Mouse (Mus musculus) Muller cell, postnatal 12 days (primary cell): Measurements from ENCODE around the gene Card19.

Experiments used
- DNase-seq: peaks from one replicate; pipeline ENCODE4 v3.0.0-alpha.2; 2015; ENCODE audit errors: inconsistent ontology term

Gene Card19

GRCm38 (mm10) chr13:49215504-49216219, at the start of gene Card19:
Gene Card19, minus strand, starts transcription at chr13:49216037.
- DNase-seq, result peak; percentile 95

- no peak for DNase-seq
These were observed 44.3 kb upstream of the Card19 start for GRCm38 (mm10) chr13:49260036-49260722.

DNA sequence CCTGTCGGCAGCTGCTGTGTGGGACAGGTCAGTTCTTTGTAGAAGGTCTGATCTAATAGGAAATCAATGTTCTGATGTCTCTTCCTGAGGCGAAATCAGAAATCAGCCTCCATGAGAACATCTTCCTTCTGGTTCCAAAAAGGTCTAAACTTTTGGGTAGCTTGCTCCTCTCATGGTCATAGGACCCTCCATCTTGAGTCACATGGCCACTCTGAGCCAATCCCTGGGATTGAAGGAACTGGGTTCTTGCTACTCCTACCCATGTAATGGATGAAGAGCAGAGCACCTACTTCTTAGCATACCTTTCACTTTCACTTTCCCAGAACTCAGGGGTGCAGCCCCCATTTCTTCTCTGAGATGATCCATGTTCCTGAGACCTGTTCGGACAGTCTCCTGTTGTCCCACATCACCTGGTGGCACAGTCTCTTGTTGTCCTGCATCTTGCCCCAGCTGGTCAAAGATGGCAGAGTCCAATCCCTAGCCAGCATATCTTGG, 42.0 kb upstream of the Card19 start:
- DNase-seq, result no peak

GRCm38 (mm10) chr13:49252746-49253145, 36.9 kb upstream of the Card19 start:
- DNase-seq, result no peak

DNA sequence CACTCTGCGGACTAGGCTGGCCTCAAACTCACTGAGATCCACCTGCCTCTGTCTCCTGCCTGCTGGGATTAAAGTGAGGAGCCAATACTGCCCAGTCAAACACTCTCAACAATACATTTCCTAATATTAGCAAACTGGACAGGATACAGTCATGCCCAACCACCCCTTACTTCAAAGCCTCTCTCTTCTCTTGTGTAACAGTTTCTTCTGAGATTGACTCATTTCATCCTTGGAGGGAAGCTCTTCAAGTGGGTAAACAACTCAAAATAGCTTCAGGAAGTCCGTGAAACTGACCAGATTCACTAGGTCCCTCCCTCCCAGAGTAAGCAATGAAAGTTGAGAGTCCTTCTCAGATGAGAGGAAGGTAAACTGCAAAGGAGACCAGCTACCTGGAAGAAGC, 36.3 kb upstream of the Card19 start:
- no peak for DNase-seq

- DNase-seq, result no peak
These were observed 35.1 kb upstream of the Card19 start for GRCm38 (mm10) chr13:49250716-49251517.

DNA sequence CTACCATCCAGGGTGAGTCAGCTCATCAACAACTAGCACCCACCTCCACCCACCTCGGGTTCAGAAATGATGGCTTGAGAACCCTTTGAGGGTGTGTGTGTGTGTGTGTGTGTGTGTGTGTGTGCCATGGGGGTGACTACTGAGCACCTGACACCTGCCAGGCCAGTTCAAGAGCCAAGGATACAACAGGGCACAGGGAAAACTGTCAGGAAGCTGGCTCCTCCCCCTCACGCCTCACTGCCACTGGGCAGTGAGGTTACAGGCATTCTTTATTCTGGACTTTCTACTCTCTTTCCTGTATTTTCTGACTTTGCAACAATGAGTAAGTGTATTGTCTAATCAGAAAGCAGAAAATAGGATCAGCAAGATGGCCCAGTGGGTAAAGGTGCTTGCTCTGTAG, 33.8 kb upstream of the Card19 start:
- DNase-seq, result no peak

- DNase-seq, result no peak
These were observed 33.1 kb upstream of the Card19 start for GRCm38 (mm10) chr13:49248923-49249322.

DNA sequence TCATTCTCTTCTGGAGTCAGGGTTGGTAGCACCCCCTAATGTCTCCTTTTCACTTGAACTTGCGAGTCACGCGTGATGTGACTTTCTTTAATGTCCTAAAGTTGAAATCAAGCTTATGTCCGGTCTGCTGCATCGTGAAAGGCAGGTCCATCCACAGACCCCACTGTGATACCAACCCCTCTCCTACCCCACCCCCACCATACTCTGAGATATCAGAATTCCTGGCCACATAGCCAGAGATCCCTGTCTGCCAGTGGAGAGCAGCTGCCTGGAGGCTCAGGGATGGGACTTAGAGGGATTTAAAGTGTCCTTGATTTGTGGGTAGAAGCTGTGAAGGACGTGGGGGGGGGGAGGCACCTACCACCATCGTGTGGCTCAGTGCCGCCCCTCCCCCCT, 32.6 kb upstream of the Card19 start, which contains the start of gene Susd3:
Gene Susd3 (minus strand): TSS at position 240 of the 396 bp plus-strand sequence.
- DNase-seq, result no peak

GRCm38 (mm10) chr13:49247740-49248466, 32.1 kb upstream of the Card19 start:
- no peak for DNase-seq

DNA sequence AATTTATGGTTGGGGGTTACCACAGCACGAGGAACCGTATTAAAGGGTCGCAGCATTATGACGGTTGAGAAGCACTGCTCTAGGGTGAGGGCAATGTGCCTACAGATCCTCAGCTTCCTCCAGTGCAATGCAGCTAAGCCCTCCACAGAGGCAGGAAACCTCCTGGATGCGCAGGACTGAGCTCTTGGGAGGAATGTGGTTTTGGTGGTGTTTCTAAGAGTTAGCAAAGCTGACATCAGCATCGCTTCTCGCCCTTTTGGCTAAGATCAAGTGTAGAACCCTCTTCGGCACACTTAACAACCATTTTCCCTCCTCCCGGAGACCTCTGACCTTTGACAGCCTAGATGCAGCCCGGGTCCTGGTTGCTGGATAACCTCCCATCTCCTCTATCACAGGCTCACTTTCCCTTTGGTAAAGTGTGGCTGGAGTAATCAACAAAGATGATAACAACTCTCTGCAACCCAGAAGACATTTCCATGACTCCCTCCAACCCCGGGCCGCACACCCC, 31.4 kb upstream of the Card19 start:
- no peak for DNase-seq

DNA sequence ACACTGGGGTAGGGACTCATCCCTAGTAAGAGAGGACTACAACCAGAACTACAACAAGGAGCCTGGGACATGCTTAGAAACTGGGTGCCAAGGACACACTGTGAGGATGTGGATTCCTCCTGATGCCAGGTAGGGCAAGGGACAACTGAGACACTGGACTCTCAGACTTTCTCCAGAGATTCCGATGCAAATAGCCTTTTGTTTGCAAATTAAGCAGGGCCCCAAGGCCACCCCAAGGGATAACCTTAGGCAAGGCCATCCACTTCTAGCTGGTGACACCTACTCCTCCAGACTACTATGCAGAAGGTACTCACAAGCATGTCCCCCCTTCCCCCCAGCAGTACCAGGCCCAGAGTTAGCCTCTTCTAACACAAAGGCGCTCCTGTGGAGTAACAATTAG, 30.8 kb upstream of the Card19 start:
- no peak for DNase-seq

DNA sequence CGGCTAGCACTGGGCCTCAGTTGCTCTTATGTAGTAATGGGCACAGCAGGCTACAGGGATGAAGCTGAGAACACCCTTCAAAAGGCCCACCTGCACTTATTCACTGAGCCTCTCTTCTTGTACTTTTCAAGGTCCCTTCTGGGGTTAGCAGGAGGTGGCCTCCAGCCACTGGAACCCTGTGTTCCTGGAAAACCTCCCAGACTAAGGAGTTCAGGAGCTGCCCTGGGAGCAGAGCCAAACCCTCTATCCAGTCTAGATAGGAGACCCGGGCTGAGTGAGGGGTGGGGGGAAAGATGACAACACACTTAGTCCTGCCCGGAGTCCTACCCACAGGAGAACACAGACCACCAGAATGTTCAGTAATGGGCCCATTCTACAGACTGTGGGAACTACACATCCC, 30.2 kb upstream of the Card19 start:
- no peak for DNase-seq

- DNase-seq, result no peak
These were observed 29.4 kb upstream of the Card19 start for GRCm38 (mm10) chr13:49245251-49245650.

DNA sequence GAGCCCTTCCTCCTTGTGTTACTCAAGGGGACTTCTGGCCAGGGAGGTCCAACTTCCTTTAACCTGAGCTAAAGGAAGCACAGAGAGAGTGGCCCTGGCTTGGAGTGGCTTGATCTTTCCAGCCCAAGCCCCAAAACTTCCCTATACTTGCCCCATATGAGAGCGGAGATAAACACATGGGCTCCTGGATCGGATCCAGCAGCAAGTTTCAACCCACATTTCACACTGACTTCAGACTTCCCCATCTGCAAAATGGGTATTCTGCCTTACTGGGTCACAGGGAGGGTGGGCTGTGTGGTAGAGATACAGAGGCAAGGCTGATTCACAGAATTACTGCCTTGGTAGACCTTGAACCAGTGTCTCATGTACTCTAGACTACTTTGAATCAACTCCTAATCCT, 27.7 kb upstream of the Card19 start:
- no peak for DNase-seq

DNA sequence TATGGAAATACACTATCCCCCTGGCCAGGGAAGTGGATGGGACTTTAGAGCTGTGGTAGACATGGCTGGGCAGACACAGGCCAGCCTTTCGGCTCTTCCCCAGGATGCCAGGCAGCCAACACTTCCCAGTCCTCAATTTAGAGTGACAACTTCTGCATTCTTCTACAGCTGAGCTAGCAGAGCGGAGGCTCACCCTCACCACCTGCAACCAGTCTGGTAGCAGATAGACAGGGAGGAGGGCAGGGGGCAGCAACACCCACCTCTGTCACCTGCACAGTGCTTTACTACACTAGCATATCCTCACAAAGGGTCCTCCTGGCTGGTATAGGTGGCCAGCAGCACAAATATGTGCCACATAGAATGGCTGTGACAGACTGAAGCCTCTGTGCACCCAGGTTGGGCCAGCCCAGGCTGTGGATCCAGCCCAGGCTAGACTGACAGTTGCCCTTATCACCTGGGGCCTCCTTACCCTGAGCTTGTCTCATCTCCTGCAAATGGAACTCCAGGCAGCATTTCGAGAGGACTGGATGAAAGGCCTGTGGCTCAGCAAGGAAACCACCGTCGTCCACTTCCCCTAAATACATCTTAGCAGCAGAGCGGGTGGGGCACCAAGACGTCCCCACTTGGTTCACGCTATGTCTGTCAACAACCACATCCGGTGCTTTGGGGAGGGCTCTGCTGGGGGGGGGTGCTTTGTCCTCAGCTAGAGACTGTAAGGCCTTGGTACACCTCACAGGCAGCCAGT, 26.7 kb upstream of the Card19 start:
- DNase-seq, result no peak

- no peak for DNase-seq
These were observed 22.9 kb upstream of the Card19 start for GRCm38 (mm10) chr13:49238737-49239136.

GRCm38 (mm10) chr13:49237617-49238016, 21.8 kb upstream of the Card19 start:
- DNase-seq, result no peak

DNA sequence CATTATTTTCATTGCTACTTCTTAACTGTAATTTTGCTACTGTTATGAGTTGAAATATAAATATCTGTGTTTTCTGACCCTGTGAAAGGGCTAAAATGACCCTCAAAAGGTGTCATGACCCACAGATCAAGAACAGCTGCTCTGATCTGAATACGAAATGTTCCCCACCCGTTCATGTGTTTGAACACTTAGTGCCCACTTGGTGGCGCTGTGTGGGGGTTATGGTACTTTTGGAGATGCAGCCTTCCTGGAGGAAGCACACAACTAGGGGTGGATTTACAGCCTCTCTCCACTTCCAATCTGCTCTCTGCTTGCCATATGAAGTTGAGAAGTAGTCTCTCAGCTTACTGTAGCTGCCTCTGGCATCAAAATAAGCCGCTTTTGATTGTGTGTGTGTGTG, 18.9 kb upstream of the Card19 start:
- no peak for DNase-seq

GRCm38 (mm10) chr13:49233792-49234572, 18.1 kb upstream of the Card19 start:
- DNase-seq, result no peak
